ENCODE assay signal across 9 mouse cellular contexts in the genomic region with DNA sequence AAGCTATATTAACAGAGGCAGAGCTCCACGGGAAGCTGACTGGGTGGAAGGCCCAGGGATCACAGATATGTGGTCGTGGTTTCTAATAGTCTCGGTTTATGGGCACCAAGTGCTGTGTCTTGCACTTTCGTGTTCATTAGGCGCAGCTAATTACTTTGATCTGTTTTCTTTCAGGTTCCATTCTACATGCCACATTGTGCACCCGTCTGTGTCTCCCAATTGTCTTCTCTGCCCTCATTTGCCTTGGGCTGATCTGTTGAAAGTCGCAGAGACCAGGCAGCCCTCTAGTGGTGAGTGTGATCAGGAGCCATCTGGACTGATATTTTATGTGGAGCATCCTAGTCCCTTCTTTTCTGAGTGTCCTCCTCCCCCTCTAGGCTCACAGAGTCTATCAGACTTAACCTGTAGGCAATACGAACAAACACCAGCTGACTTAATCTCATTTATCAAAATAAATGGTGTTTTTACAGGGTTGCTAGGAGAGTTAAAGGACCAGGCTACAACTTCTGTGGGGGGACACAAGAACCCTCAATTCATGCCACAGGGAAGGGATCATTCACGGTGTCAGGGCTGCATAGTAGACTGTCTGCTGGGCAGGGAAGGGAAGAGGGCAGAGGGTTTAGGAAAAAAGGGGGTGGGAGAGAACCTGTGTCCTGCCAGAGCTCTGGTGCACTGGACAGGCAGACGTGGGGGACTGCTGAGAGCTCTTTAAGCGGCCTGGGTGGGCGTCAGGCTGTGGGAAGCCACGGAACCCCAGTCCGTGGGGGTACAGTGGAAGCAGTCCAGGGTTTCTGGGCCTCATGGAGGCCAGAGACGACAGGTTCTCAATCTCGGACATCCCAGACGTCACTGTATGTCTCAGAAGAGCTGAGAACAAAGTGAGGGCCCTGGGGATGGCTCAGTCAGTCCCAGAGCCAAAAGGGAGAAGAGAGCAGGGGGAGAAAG. TPM values are rescaled to one million over a fixed set of nuclear protein-coding genes. Genes with fewer than 3 reads are reported as not detected.
DNase-seq lines count a peak whose midpoint lies in the region; ATAC-seq and TF ChIP-seq lines count a peak whose summit lies in the region.
"Had no signal": no experiment of that assay in that cellular context is flagged by ENCODE, and none has a peak within 500 bp of the region (broad histone marks: within the 10 kb centered on the region; RNA-seq: fewer than 3 reads in every experiment).

No protein-coding gene starts in this region.

- intact Hi-C loops in heart, adult 2 months (cut with DNase I): loop anchor here (2.0 kb wide), 1 partner anchor 30 kb away; no protein-coding TSS in a partner anchor

- peaks cover 5% of the 10 kb centered on the region; the same call in 1 of the 2 replicates for H3K36me3 ChIP-seq in heart, adult 2 months (ENCODE audit: control insufficient read depth, insufficient read depth, low read length)
- no peaks in the 10 kb centered on the region for H3K36me3 ChIP-seq in heart, embryonic 11.5 days (ENCODE audit: control insufficient read depth, insufficient read depth, low read length)
- H3K36me3 ChIP-seq in kidney, postnatal 0 days (ENCODE audit: insufficient read depth, low read length): no peaks in the 10 kb centered on the region
- H3K36me3 ChIP-seq: heart, embryonic 15.5 days had no signal

- TF ChIP-seq EP300 in heart, adult 2 months (IDR thresholded peaks at IDR 0.05; ENCODE audit: insufficient read depth, low read depth, low read length): peak; percentile 63; the same call in 1 of the 2 replicates

- no peaks in the 10 kb centered on the region for H3K79me2 ChIP-seq in heart, adult 2 months (replicated peaks; ENCODE audit: control insufficient read depth, insufficient read depth, low read length)

- WGBS in heart, adult 2 months: 77% methylated on average over 17 of the region's 17 CpGs
- WGBS in heart, embryonic 11.5 days (ENCODE audit: insufficient replicate concordance): 71% methylated on average over 17 of the region's 17 CpGs
- 65% methylated on average over 17 of the region's 17 CpGs for WGBS in kidney, postnatal 0 days

- no peak overlapping the region for H3K27ac ChIP-seq in heart, adult 2 months
- H3K27ac ChIP-seq in heart, embryonic 11.5 days (ENCODE audit: low read depth, low read length): no peak overlapping the region
- H3K27ac ChIP-seq in kidney, postnatal 0 days: no peak overlapping the region
- H3K27ac ChIP-seq: heart, embryonic 15.5 days had no signal

- TF ChIP-seq CTCF in heart, adult 2 months (IDR thresholded peaks at IDR 0.05): peak; percentile 83
- peak; percentile 79 for TF ChIP-seq CTCF in kidney, postnatal 0 days (IDR thresholded peaks at IDR 0.05; ENCODE audit: low read depth)

- H3K9ac ChIP-seq in heart, adult 2 months (ENCODE audit: low read depth, low read length): no peak overlapping the region
- H3K9ac ChIP-seq in heart, embryonic 11.5 days (ENCODE audit: low read depth, low read length): no peak overlapping the region
- no peak overlapping the region for H3K9ac ChIP-seq in kidney, postnatal 0 days (ENCODE audit: low read depth, low read length)
- H3K9ac ChIP-seq: heart, embryonic 15.5 days had no signal

- no peak for ATAC-seq in heart, embryonic 11.5 days (replicated peaks; ENCODE audit: insufficient number of reproducible peaks, low FRiP score, low TSS enrichment)
- ATAC-seq in CD4-positive, CD25-positive, alpha-beta regulatory T cell, adult 4 months: peak; percentile 85
- ATAC-seq in kidney, postnatal 0 days (replicated peaks; ENCODE audit: low FRiP score, low read depth): no peak
- ATAC-seq in megakaryocyte-erythroid progenitor cell, adult 5-6 weeks (replicated peaks; ENCODE audit: low FRiP score, low TSS enrichment, poor library complexity, severe bottlenecking): 0 out of 2 replicates have a peak, but pooled peaks have one; percentile 57

- DNase-seq in heart, adult 2 months: peak in 1 of 2 experiments; percentile 57
- DNase-seq in cerebellum, adult 8-10 months: peak; percentile 6
- DNase-seq in gastrocnemius, adult 8-10 months (ENCODE audit: low spot score in 2 of 2): peak; percentile 21 to 30
- DNase-seq in kidney, postnatal 0 days (ENCODE audit: low spot score): peak; percentile 72
- peak; percentile 48 to 50 for DNase-seq in spleen, postnatal 36 days (ENCODE audit: low spot score in 2 of 2)

- no peak overlapping the region for H3K4me3 ChIP-seq in heart, adult 2 months
- no peak overlapping the region for H3K4me3 ChIP-seq in heart, embryonic 11.5 days (ENCODE audit: low read depth, low read length)
- no peak overlapping the region for H3K4me3 ChIP-seq in kidney, postnatal 0 days (replicated peaks; ENCODE audit: low read depth, low read length)
- H3K4me3 ChIP-seq: heart, embryonic 15.5 days had no signal

- H3K27me3 ChIP-seq in heart, adult 2 months (ENCODE audit: control insufficient read depth, insufficient read depth, low read length): no peaks in the 10 kb centered on the region
- H3K27me3 ChIP-seq in heart, embryonic 11.5 days (ENCODE audit: control insufficient read depth, insufficient read depth, low read length): no peaks in the 10 kb centered on the region
- no peaks in the 10 kb centered on the region for H3K27me3 ChIP-seq in kidney, postnatal 0 days (ENCODE audit: insufficient read depth, low read length)
- H3K27me3 ChIP-seq: heart, embryonic 15.5 days had no signal

- H3K4me1 ChIP-seq in heart, adult 2 months (ENCODE audit: control insufficient read depth, insufficient read depth, low read length): peaks cover 6% of the 10 kb centered on the region
- H3K4me1 ChIP-seq in heart, embryonic 11.5 days (ENCODE audit: control insufficient read depth, insufficient read depth, low read length): no peaks in the 10 kb centered on the region
- 0 out of 2 replicates have a peak, but pooled peaks cover 3% of the 10 kb centered on the region for H3K4me1 ChIP-seq in kidney, postnatal 0 days (replicated peaks; ENCODE audit: insufficient read depth, low read length)

- H3K9me3 ChIP-seq in heart, embryonic 11.5 days (replicated peaks; ENCODE audit: control insufficient read depth, low read length): no peaks in the 10 kb centered on the region
- no peaks in the 10 kb centered on the region for H3K9me3 ChIP-seq in kidney, postnatal 0 days (replicated peaks; ENCODE audit: low read length)
- H3K9me3 ChIP-seq: heart, embryonic 15.5 days had no signal

- no peak overlapping the region for H3K4me2 ChIP-seq in heart, embryonic 11.5 days
- no peak overlapping the region for H3K4me2 ChIP-seq in kidney, postnatal 0 days (ENCODE audit: low read length)
- H3K4me2 ChIP-seq: heart, embryonic 15.5 days had no signal

- TF ChIP-seq POLR2A in heart, adult 2 months (IDR thresholded peaks at IDR 0.05; ENCODE audit: insufficient read depth, low read depth, low read length): no peak

RNA-seq across cellular contexts. Expression of gene Ctla4, which starts 18.2 kb away (rescaled TPM):
- total RNA-seq in heart, adult 2 months (2021): under 1 TPM; 0.86 to 0.91 TPM
- polyA plus RNA-seq in heart, adult 2 months (2012; rRNA removed): 0.74 and 2.0 TPM in 2 replicates
- polyA plus RNA-seq in heart, embryonic 11.5 days (2014; fragmentation: Nextera tagmentation; extraction: Ambion mirVana): 0.09 TPM in 1 of 2 replicates, not detected in the other
- 100 to 1,000 TPM; 274 to 291 TPM for polyA plus RNA-seq in CD4-positive, CD25-positive, alpha-beta regulatory T cell, adult 4 months (2017; shearing (Covaris generic))
- total RNA-seq in gastrocnemius, adult 8-10 months (2022): not detected
- polyA plus RNA-seq in kidney, postnatal 0 days (2015; fragmentation: Nextera tagmentation; extraction: Ambion mirVana): not detected in 2 replicates
- total RNA-seq in megakaryocyte-erythroid progenitor cell, adult 5-6 weeks (2014; fragmentation: Nextera tagmentation): not detected in 2 replicates
- total RNA-seq in megakaryocyte-erythroid progenitor cell, adult 5-6 weeks (2017): not detected in 2 replicates

Comparison
In these comparisons a context has a peak if more than half of its experiments do, and no peak if none do; other contexts are left out.
1. ATAC-seq: peak in CD4-positive, CD25-positive, alpha-beta regulatory T cell, adult 4 months (single experiment) and megakaryocyte-erythroid progenitor cell, adult 5-6 weeks (single experiment); none in heart, embryonic 11.5 days (single experiment) and kidney, postnatal 0 days (single experiment).
2. RNA of gene Ctla4, which starts 18.2 kb away (polyA plus RNA-seq): 274 to 291 TPM in CD4-positive, CD25-positive, alpha-beta regulatory T cell, adult 4 months; 0.74 to 2.0 TPM in heart, adult 2 months, 0.09 TPM in heart, embryonic 11.5 days and not detected in kidney, postnatal 0 days; every median in the first group is over 10 times any median in the second.